Mouse (Mus musculus) heart, adult 2 months (tissue): ENCODE results near the gene Fam53a. TPM values are rescaled to one million over a fixed set of nuclear protein-coding genes. Genes with fewer than 3 reads are reported as not detected.

Experiments
- DNase-seq, 2 experiments: peaks; one replicate each; pipeline ENCODE4 v3.0.0; 2021
- H3K27ac ChIP-seq: fragments of 200-600 bp; 2 replicates; pipeline ENCODE4 v1.8.1; 2022
- H3K27me3 ChIP-seq: fragments of 200-500 bp; 2 replicates; pipeline ENCODE4 v1.6.1; 2012; ENCODE audit warnings: mild to moderate bottlenecking, low read length, inconsistent platforms, mixed read lengths; ENCODE audit not compliant: control insufficient read depth, insufficient read depth
- H3K36me3 ChIP-seq: fragments of 200-500 bp; 2 replicates; pipeline ENCODE4 v1.6.1; 2012; ENCODE audit warnings: low read length, inconsistent platforms; ENCODE audit not compliant: control insufficient read depth, insufficient read depth
- H3K4me1 ChIP-seq: fragments of 200-500 bp; 2 replicates; pipeline ENCODE4 v1.6.1; 2011; ENCODE audit warnings: low read length; ENCODE audit not compliant: control insufficient read depth, insufficient read depth
- H3K4me3 ChIP-seq: fragments of 200-600 bp; 2 replicates; pipeline ENCODE4 v1.8.1; 2022
- H3K79me2 ChIP-seq: fragments of 200-500 bp; replicated peaks from 2 replicates; pipeline ENCODE4 v1.6.1; 2012; ENCODE audit warnings: mild to moderate bottlenecking, inconsistent platforms, low read length, moderate library complexity, mixed read lengths; ENCODE audit not compliant: control insufficient read depth, insufficient read depth
- H3K9ac ChIP-seq: fragments of 200-500 bp; 2 replicates; pipeline ENCODE4 v1.6.1; 2012; ENCODE audit warnings: low read depth, mild to moderate bottlenecking, control low read depth, inconsistent platforms, low read length, mixed read lengths
- CTCF ChIP-seq: fragments of 200-600 bp; IDR thresholded peaks from 2 replicates; pipeline ENCODE4 v1.8.1; 2022; ENCODE audit warnings: antibody characterized with exemption, mild to moderate bottlenecking, moderate library complexity
- EP300 ChIP-seq: fragments of 200-500 bp; IDR thresholded peaks from 2 replicates; pipeline ENCODE4 v1.6.1; 2011; ENCODE audit warnings: low read depth, low read length, control low read depth; ENCODE audit not compliant: insufficient read depth
- POLR2A ChIP-seq: fragments of 200-500 bp; IDR thresholded peaks from 2 replicates; pipeline ENCODE4 v1.6.1; 2011; ENCODE audit warnings: mild to moderate bottlenecking, low read depth, low read length, control low read depth; ENCODE audit not compliant: insufficient read depth
- WGBS: fragments of 180-500 bp; shearing (Covaris S2); methylation state at CpG from one replicate; pipeline ENCODE4 v1.1.7; 2018; 5-methylcytosine and 5-hydroxymethylcytosine counted together
- intact Hi-C: fragments of 180-260 bp; cut with DNase I; formaldehyde crosslinking; loops from one replicate; pipeline ENCODE4 v1.15.1; 2025
- polyA plus RNA-seq: library from polyadenylated mRNA; depleted of rRNA; stranded (reverse); fragments of >200 nt; gene quantifications from 2 replicates; pipeline ENCODE4 v1.2.3, GENCODE M21; 2012
- total RNA-seq, 2 experiments: library from RNA; stranded (reverse); gene quantifications; 2 replicates each; pipeline ENCODE4 v1.2.3; 2021

The Fam53a gene
- total and polyA plus RNA-seq, 3 experiments: 22.8 to 26.9 (median 26.1) TPM

- 64% methylated on average over 5 of the region's 5 CpGs for WGBS
- Histone ChIP-seq H3K4me1 (no peaks in the 10 kb centered on the region), H3K4me3 (no peak overlapping the region), H3K27ac (no peak overlapping the region), H3K9ac (no peak overlapping the region), H3K36me3 (no peaks in the 10 kb centered on the region), H3K79me2 (no peaks in the 10 kb centered on the region), H3K27me3 (no peaks in the 10 kb centered on the region)
- peak; percentile 60 to 77 for DNase-seq
- TF ChIP-seq POLR2A (no peak), CTCF (no peak), EP300 (no peak)
- intact Hi-C loops: loop anchor here (1.0 to 10.0 kb wide), 4 partner anchors 93 to 385 kb away; no protein-coding TSS in a partner anchor
These were observed 40.1 kb downstream of the Fam53a start for GRCm38 (mm10) chr5:33589221-33589888.

- TF ChIP-seq EP300 (no peak), CTCF (no peak), POLR2A (no peak)
- Histone ChIP-seq H3K36me3 (no peaks in the 10 kb centered on the region), H3K79me2 (no peaks in the 10 kb centered on the region), H3K4me1 (no peaks in the 10 kb centered on the region), H3K9ac (no peak overlapping the region), H3K27me3 (no peaks in the 10 kb centered on the region), H3K4me3 (no peak overlapping the region), H3K27ac (no peak overlapping the region)
- intact Hi-C loops: loop anchor here (5.0 to 10.0 kb wide), 2 partner anchors 146 to 383 kb away; no protein-coding TSS in a partner anchor
- 52% methylated on average over 3 of the region's 3 CpGs for WGBS
- no peak for DNase-seq
These were observed 41.4 kb downstream of the Fam53a start for GRCm38 (mm10) chr5:33588066-33588465.

- no peak for DNase-seq
- no peaks in the 10 kb centered on the region for H3K79me2 ChIP-seq
- TF ChIP-seq EP300: no peak
- TF ChIP-seq CTCF: no peak
- TF ChIP-seq POLR2A: no peak
- H3K36me3 ChIP-seq: no peaks in the 10 kb centered on the region
- intact Hi-C loops: loop anchor here (5.0 to 10.0 kb wide), 2 partner anchors 145 to 383 kb away; no protein-coding TSS in a partner anchor
- H3K4me1 ChIP-seq: no peaks in the 10 kb centered on the region
- H3K9ac ChIP-seq: no peak overlapping the region
- no peaks in the 10 kb centered on the region for H3K27me3 ChIP-seq
- WGBS: 81% methylated on average over 18 of the region's 18 CpGs
- no peak overlapping the region for H3K27ac ChIP-seq
- H3K4me3 ChIP-seq: no peak overlapping the region
These were observed 41.9 kb downstream of the Fam53a start for GRCm38 (mm10) chr5:33587498-33588058.

- intact Hi-C loops: loop anchor here (10.0 kb wide), 1 partner anchor 376 kb away; no protein-coding TSS in a partner anchor
- H3K4me3 ChIP-seq: no peak overlapping the region
- H3K79me2 ChIP-seq: no peaks in the 10 kb centered on the region
- TF ChIP-seq EP300 (no peak), POLR2A (no peak), CTCF (no peak)
- H3K4me1 ChIP-seq: no peaks in the 10 kb centered on the region; the same call in 1 of the 2 replicates
- 47% methylated on average over 1 of the region's 1 CpGs for WGBS
- H3K27ac ChIP-seq: no peak overlapping the region
- no peak for DNase-seq
- no peak overlapping the region for H3K9ac ChIP-seq
- H3K27me3 ChIP-seq: no peaks in the 10 kb centered on the region
- H3K36me3 ChIP-seq: no peaks in the 10 kb centered on the region
These were observed 49.1 kb downstream of the Fam53a start for GRCm38 (mm10) chr5:33580336-33580735.

GRCm38 (mm10) chr5:33574207-33574606 is 55.2 kb downstream of the Fam53a start:
- Histone ChIP-seq H3K4me3 (no peak overlapping the region), H3K27ac (no peak overlapping the region), H3K36me3 (no peaks in the 10 kb centered on the region), H3K79me2 (no peaks in the 10 kb centered on the region), H3K9ac (no peak overlapping the region), H3K27me3 (no peaks in the 10 kb centered on the region), H3K4me1 (no peaks in the 10 kb centered on the region)
- 48% methylated on average over 4 of the region's 4 CpGs for WGBS
- no peak for DNase-seq
- intact Hi-C loops: no loop called here
- TF ChIP-seq EP300: no peak

GRCm38 (mm10) chr5:33565886-33566285 is 63.5 kb downstream of the Fam53a start:
- TF ChIP-seq CTCF: no peak
- no peak for TF ChIP-seq EP300
- TF ChIP-seq POLR2A: no peak
- no peak overlapping the region for H3K27ac ChIP-seq

More at GRCm38 (mm10) chr5:33565886-33566285, 63.5 kb downstream of the Fam53a start:
- H3K4me1 ChIP-seq: no peaks in the 10 kb centered on the region
- no peak overlapping the region for H3K4me3 ChIP-seq
- H3K27me3 ChIP-seq: no peaks in the 10 kb centered on the region
- H3K9ac ChIP-seq: no peak overlapping the region
- H3K79me2 ChIP-seq: no peaks in the 10 kb centered on the region
- intact Hi-C loops: no loop called here
- 49% methylated on average over 4 of the region's 4 CpGs for whole genome bisulfite sequencing
- no peak for DNase-seq
- H3K36me3 ChIP-seq: no peaks in the 10 kb centered on the region
